Mouse (Mus musculus): ENCODE measurements around the gene Gm28035.

Gene Gm28035

GRCm38 (mm10) chr2:30240267-30240666 lies at the start of gene Gm28035:
TSS of gene Gm28035 (plus strand) at chr2:30240567.
- DNase-seq (ENCODE audit: low spot score) = no peak

DNA sequence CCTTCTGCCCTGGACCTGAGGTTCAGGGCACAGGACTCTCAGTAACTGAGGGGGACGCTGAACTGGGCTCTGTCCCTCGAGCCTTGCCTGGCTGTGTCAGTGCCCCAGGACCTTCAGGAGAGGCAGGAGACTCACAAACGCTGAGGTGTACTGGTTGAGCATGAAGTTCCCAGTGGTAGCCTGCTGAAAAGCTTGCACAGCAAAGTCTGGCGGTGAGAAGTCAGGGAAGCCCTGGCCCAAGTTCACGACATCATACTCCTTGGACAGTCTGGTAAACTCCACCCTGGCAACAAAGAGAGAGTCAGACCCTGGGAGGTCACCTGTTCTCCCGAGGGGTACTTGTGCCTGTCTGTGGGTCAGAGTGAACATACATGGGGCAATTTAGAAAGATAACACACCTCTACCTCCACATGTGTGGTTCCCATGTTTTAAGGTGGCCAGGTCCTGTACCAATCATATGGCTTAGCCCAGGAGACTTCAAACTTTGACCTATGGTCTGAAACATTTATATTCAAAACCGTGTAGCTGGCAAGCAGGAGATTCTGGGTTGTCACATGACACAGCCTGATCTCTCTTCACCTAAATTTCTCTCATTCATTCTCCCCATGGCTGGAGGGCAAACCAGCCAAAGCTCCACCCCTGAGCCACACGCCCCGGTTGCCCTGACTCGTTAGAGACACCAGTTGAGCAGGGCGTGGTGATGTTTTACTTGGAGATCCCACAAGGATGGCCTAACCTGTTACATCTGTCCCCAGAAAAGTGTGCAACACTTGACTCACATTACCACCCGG lies 48.4 kb upstream of the Gm28035 start:
- DNase-seq (ENCODE audit: low spot score) = peak; percentile 17

GRCm38 (mm10) chr2:30194656-30195055 lies 45.7 kb upstream of the Gm28035 start:
- peak; percentile 68 for DNase-seq (ENCODE audit: low spot score)

DNA sequence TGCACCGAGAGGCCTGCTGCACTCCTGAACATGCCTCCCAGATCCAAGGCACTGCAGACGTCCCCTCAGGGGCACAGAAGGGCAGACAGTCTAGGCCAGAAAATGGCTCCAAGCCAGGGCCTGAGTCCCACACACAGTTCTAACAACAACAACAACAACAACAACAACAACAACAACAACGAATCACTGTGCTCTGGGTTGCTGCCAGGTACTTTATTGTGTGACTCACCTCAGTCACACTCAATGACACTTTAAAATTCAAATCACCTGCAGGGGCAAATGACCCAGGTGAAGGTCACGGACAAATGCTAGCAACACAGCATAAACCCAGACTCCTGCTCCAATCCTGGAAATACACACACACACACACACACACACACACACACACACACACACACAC lies 42.3 kb upstream of the Gm28035 start:
- no peak for DNase-seq (ENCODE audit: low spot score)

GRCm38 (mm10) chr2:30199984-30200383 lies 40.4 kb upstream of the Gm28035 start:
- DNase-seq (ENCODE audit: low spot score) = peak; percentile 12

DNA sequence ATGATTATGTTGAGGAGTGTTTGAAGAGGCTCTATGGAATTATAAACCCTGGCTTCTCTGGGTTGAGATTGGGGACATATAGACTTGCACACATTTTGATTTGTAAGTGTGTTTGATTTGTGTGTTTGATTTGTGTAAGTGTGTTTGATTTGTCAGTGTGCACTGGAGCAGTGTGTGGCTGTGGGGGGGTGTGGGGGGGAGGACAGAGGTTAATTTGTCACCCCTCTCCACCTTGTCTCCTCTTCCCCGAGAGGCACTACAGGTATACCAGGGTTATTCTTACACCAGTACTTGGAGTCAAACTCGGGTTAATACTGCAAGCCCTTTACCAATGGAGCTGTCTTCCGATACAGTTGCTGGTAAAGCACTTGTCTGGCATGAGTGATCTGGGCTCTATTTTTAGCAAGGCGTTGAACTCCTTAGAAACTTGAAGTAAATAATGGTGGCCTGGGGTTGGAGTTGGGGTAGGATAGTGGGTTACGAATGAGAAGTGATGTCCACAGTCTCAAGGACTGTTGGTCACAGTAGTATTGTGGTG lies 39.9 kb upstream of the Gm28035 start:
- no peak for DNase-seq (ENCODE audit: low spot score)

DNA sequence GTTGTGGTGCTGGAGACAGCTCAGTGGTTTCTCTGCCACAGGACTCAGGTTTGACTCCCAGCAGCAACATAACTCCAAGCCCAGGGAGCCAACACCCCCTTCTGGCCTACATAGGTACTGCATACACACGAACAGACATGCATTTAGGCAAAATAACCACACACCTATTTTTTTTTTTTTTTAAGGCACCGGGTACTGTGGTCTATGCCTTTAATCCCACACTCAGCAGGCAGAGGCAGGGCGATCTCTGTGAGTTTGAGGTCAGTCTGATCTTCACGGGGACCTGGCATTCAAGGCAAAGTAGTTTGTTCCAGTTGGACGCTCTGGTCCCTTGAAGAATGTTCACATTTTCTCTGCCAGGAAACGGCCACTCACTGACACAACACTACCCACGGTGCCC lies 36.9 kb upstream of the Gm28035 start:
- peak; percentile 32 for DNase-seq (ENCODE audit: low spot score)

DNA sequence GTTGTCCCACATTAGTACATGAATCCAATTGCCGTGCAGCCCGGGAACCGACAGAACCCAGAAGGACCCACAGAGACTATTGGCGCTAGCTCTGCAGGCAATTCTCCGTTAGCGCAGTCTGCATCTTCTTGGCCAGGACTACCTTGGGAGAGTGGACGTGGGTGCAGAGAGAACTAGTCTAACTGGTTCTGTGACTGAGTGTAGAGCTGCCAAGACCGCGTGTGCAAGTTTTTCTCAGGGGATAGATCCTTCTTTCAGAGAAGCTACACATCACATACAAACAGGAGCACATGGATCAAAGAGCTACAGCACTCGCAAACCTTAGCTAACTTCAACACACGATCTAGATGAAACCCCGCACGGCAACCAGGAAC lies 35.1 kb upstream of the Gm28035 start:
- no peak for DNase-seq (ENCODE audit: low spot score)

DNA sequence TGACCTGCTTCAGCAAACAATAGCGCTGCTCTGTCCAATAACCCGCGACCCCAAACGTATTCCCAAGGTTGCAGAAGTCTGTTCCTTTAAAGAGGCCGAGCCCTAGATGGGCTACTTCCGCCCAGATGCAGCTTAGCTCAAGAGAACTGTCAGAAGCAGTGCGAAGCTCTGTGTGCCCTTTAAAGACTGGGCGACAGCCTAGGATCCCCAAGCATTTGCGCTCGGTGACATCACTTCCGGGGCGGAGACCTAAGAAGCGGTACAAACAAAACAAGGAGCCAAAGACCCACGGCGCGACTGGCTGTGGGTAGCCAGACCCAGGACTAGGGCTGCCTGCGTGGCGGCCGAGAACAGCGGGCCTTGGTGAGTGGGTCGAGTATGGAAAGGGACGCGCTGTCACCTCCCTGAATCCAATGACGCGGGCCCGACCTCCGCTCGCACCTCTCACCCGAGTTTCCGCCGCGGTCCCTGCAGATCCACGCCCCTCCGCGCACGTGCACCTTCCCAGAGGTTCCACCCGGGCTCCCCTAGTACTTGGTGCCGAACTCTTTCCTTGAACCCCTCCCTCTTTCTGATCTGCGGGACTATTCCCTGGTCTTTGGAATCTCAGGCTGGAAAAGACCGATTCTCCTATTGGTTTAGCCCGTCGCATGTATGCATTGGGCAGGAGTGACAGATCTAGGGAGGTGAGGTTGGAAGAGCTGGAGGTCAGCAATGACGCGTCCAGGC lies 34.6 kb upstream of the Gm28035 start, which contains the start of gene Kyat1:
Gene Kyat1, minus strand, starts transcription at position 219 of the 729 bp plus-strand sequence.
- peak; percentile 95 for DNase-seq (ENCODE audit: low spot score)

- DNase-seq (ENCODE audit: low spot score) = no peak
Measured at GRCm38 (mm10) chr2:30207401-30207800, 33.0 kb upstream of the Gm28035 start.

DNA sequence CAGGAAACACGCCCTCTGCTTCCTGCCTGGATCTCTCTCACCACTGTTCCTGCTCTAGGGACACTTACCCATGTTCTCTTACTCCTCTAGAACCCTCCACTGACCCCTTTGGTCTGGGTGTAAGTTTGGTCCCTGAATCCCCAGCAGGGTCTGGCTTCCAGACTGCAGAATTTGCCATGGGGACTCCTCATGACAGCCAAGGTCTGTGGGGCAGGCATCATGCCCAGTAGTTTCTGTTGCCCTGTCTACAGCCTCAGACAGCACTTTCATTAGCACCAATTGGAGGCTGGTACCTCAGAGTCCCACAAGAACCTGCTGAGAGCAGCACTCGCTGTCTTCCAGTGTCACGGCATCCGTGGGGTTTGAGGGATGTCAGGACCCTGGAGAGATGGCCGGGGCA lies 32.5 kb upstream of the Gm28035 start:
- peak; percentile 11 for DNase-seq (ENCODE audit: low spot score)

DNA sequence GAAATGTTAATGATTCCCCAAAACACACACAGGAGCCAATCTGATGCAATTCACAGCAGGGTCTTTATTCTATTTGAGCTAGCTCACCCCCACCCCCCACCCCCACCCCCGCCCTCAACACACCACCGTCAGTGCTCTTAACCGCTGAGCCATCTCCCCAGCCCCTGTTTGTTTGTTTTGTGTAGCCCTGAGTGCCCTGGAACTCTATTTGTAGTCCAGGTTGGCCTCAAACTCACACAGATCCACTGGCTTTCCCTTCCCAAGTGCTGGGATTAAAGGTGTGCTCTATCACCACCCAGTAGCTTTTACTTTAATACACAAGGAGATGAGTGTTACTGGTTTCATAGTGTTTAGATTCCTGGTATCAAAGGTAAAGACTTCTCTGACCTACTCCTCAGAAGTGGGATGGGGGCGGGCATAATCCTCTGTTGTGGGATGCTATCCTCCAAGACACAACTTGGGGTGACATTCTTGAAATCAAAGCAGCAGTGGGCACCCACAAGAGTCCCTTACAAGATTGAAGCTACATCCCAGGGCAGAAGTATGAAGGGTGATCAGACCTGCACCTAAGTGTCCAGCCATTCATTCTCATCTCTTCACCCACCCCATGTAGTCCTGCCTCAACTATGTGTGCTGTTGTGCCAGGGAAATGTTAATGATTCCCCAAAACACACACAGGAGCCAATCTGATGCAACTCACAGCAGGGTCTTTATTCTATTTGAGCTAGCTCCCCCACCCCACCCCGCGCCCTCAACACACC lies 28.8 kb upstream of the Gm28035 start:
- DNase-seq (ENCODE audit: low spot score) = no peak

GRCm38 (mm10) chr2:30212169-30212545 lies 28.2 kb upstream of the Gm28035 start:
- DNase-seq (ENCODE audit: low spot score) = no peak

DNA sequence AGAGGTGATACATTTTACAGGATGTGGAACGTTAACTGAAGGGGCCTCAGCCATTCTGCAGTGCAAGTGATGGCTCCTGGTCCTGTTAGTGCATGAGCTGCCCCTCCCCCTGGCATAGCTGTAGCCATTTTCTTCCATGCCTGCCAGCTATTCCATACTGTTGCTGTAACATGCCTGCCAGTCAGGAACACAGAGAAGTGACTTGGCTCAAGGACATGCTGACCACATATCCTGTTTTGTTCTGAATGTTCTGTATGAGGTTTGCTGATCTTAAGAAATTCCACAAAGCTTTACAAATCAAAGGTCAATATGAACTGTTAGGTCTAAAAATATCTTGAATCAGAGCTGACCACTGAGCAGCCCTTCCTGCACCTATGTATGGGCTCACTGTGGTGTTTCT lies 27.4 kb upstream of the Gm28035 start:
- DNase-seq (ENCODE audit: low spot score) = peak; percentile 45

DNA sequence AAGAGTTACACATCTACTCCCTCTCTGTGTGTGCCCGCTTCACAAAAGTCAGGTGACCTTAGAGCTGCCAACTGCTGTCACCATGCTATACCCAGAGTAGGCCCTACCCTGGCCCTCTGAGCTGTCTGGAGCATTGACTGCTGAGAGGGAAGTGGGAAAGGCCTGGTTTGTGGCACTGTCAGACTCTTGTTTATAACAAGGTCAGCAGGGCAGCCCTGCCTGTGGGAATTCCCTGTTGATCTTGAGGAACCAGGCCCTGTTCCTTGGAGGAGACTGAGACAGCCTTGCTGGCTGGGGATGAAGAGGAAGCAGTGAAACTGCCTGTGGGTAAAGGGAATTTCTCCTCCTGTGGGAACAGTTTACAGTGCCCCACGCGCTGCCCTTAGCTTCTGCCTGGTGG lies 25.6 kb upstream of the Gm28035 start:
- DNase-seq (ENCODE audit: low spot score) = peak; percentile 74

GRCm38 (mm10) chr2:30215493-30215892 lies 24.9 kb upstream of the Gm28035 start:
- DNase-seq (ENCODE audit: low spot score) = peak; percentile 21

- no peak for DNase-seq (ENCODE audit: low spot score)
Measured at GRCm38 (mm10) chr2:30216293-30216692, 24.1 kb upstream of the Gm28035 start.

DNA sequence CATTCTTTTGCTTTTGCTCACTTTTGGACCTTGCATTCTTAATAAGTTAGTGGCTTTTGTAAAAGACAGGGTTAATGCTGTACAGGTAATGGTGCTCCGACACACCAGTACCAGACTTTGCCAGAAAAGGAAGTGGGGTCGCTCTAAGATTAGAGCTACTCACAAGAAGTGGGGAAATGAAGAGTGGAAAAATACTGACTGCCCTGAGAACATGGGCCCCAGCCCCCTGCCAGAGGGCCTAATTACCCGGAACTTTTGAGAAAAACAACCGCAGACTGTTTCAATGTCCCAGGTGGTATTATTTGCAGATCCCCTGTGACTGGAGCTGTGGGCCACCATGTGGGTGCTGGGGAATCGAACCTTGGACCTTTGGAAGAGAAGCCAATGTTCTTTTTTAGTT lies 4.8 kb upstream of the Gm28035 start:
- no peak for DNase-seq (ENCODE audit: low spot score)

DNA sequence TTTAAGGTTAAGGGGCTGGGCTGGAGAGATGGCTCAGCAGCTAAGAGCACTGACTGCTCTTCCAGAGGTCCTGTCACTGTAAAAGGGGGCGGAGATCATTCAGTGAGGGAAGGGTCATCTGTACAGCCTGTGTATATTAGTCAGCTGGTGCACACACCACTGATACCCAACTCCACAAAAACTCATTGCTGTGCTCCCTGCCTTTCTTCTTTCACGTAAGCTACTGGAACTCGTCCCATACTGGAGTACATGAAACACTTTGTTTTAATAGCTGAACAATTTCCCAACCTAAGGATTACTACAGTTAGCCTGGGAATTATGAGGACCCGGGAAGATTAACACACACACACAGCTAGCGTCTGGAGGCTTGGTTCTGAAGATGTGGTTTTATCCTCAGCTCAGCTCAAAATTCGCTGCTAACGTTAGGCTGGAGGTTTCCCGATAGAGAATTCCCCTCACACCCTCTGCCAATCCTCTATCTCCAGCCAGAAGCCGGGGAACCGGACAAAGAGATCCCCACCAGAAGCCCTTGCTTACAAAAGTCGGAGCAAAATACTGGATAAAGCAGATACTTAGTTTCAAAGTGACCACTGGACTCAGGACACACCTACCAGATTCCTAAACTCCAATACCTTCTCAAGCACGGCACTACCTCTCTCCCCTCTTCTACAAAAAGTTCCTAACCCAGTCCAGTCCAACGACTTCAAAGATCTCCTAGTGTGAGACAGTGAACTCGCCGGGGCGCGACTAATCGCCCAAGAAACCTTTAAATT lies 3.8 kb upstream of the Gm28035 start:
- DNase-seq (ENCODE audit: low spot score) = peak; percentile 73

- DNase-seq (ENCODE audit: low spot score) = peak; percentile 97
Measured at GRCm38 (mm10) chr2:30237199-30237880, 3.0 kb upstream of the Gm28035 start, which contains the start of gene Lrrc8a. TSS of gene Lrrc8a (plus strand) at chr2:30237715.

DNA sequence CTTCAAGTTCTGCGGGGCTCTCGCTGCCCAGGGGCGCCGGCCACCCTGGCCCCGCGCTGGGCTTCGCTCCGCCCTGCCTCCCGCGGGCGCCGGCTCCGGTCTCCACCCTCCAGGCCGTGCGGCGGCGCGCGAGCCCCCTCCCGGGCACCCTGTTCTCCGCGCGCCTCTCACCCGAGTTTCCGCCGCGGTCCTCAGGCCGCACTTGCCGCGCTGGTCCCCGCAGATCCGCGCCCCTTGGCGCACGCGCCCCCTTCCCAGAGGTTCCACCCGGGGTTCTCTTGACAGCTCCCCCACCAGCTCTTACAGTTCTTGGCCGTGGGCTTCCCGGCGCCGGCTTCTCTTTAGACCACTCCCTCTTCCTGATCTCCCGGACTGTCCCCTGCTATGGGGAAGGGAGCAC lies 2.5 kb upstream of the Gm28035 start:
- DNase-seq (ENCODE audit: low spot score) = peak; percentile 52

Data from adipocyte (in vitro differentiated cells).